Mouse (Mus musculus): ENCODE results near the gene Kntc1.

Gene Kntc1

GRCm38 (mm10) chr5:123865365-123865764 is 115.8 kb downstream of the Kntc1 start, which contains the start of gene Hcar2:
Gene Hcar2, minus strand, starts transcription at chr5:123865499.
- DNase-seq (ENCODE audit: extremely low spot score, low spot score) = no peak

- DNase-seq (ENCODE audit: extremely low spot score, low spot score) = no peak
Observed at GRCm38 (mm10) chr5:123866457-123866856, 116.9 kb downstream of the Kntc1 start.

GRCm38 (mm10) chr5:123869615-123870014 is 120.1 kb downstream of the Kntc1 start:
- no peak for DNase-seq (ENCODE audit: extremely low spot score, low spot score)

Measured in neural tube, embryonic 10.5 days (tissue).